Mouse (Mus musculus): ENCODE results near the gene Vwa8.

- TF ChIP-seq EP300 (IDR thresholded peaks at IDR 0.05; ENCODE audit: low read depth) (no peak), CTCF (IDR thresholded peaks at IDR 0.05; ENCODE audit: low read depth) (no peak)
Observed at GRCm38 (mm10) chr14:79089464-79089863, 240.6 kb downstream of the Vwa8 start.
